Mouse (Mus musculus): ENCODE data around the gene Tlr7. TPM values are rescaled to one million over a fixed set of nuclear protein-coding genes. Genes with fewer than 3 reads are reported as not detected.

Gene Tlr7
- total and polyA plus RNA-seq, 2 experiments from 2014 or later: 0.26 to 0.88 TPM

DNA sequence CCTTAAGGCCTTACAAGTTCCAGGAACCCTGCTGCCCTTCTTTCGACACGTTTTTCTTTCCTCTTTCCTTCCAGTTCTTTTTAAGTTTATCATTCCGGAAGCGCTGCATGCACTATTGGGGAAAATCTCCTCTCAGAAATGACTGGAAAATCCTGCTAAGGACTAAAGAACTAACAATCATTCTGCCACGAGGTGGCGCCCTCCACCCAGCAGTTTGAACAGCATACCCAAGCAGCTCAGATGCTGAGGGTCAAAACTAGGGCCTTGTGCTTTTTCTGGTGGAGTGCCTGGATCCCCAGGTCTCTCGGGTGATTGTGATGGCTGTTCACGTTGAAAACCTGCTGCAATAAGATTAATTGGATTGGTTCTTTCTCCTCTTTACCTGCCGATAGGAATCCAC lies 53.4 kb downstream of the Tlr7 start:
- H3K4me1 ChIP-seq (ENCODE audit: control insufficient read depth, insufficient read depth): no peaks in the 10 kb centered on the region
- H3K4me3 ChIP-seq (ENCODE audit: low read depth, low read length): peak overlapping the region; percentile 39
- ATAC-seq (ENCODE audit: insufficient read depth, low read depth): no peak
- no peaks in the 10 kb centered on the region for H3K9me3 ChIP-seq (replicated peaks; ENCODE audit: control insufficient read depth, low read length)
- 15% methylated on average over 9 of the region's 9 CpGs for WGBS
- peak overlapping the region; percentile 45; the same call in 1 of the 2 replicates for H3K9ac ChIP-seq (replicated peaks; ENCODE audit: low read depth, low read length)
- TF ChIP-seq EP300 (IDR thresholded peaks at IDR 0.05; ENCODE audit: low read depth) (no peak), CTCF (IDR thresholded peaks at IDR 0.05; ENCODE audit: low read depth) (peak; percentile 70)
- no peak overlapping the region for H3K27ac ChIP-seq (ENCODE audit: low read depth)
- H3K27me3 ChIP-seq (ENCODE audit: control insufficient read depth, insufficient read depth, low read length): no peaks in the 10 kb centered on the region
- H3K36me3 ChIP-seq (replicated peaks; ENCODE audit: control insufficient read depth, insufficient read depth, low read length): no peaks in the 10 kb centered on the region
- H3K4me2 ChIP-seq (ENCODE audit: low read depth, low read length): peak overlapping the region; percentile 65
- DNase-seq (ENCODE audit: low spot score): peak; percentile 24

DNA sequence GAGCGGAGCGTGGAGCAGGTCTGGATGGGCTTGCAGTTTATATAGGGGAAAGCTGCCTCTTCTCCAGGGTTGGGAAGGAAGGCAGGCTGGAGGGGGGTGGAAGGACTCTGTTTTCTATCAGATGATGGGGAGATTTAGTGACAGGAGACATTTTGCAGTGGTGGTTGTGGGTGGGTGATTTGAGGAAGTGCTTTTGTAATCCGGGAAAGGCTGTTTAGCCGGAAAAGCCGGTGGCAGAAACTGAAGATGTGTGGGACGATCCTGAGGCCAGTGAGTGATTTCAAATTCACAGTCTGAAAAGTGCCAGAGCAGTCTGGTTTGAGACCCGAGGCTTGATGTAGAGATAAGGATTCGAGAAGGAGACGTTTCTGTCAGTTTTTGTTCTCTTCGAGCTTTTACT lies 53.8 kb downstream of the Tlr7 start:
- H3K27ac ChIP-seq (ENCODE audit: low read depth): no peak overlapping the region
- H3K4me2 ChIP-seq (ENCODE audit: low read depth, low read length): peak overlapping the region; percentile 65
- TF ChIP-seq EP300 (IDR thresholded peaks at IDR 0.05; ENCODE audit: low read depth): no peak
- TF ChIP-seq CTCF (IDR thresholded peaks at IDR 0.05; ENCODE audit: low read depth): no peak
- ATAC-seq (ENCODE audit: insufficient read depth, low read depth) (no peak), DNase-seq (ENCODE audit: low spot score) (no peak)
- no peaks in the 10 kb centered on the region for H3K36me3 ChIP-seq (replicated peaks; ENCODE audit: control insufficient read depth, insufficient read depth, low read length)
- WGBS: 30% methylated on average over 10 of the region's 10 CpGs
- H3K27me3 ChIP-seq (ENCODE audit: control insufficient read depth, insufficient read depth, low read length): no peaks in the 10 kb centered on the region
- H3K4me3 ChIP-seq (ENCODE audit: low read depth, low read length): peak overlapping the region; percentile 39
- H3K9ac ChIP-seq (replicated peaks; ENCODE audit: low read depth, low read length): peak overlapping the region; percentile 45; the same call in 1 of the 2 replicates
- H3K4me1 ChIP-seq (ENCODE audit: control insufficient read depth, insufficient read depth): no peaks in the 10 kb centered on the region
- H3K9me3 ChIP-seq (replicated peaks; ENCODE audit: control insufficient read depth, low read length): no peaks in the 10 kb centered on the region

DNA sequence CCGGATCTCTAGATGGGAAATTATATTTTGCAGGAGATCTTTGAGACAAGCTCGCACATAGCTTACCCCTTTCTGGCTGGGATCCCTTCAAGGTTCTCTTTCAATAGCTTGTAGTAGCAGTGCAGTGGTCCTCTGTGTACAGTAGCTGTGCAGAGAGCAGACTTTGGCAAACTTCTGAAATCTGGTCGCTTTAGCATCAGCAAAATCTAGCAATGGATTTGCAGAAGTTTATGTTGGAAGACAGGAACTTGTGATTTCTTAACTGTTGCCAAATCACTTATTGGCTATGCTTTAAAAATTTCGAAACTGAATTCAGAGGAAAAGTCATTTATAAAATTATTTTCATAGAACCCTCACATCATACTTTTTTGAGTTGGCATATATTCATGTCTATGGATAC lies 66.3 kb downstream of the Tlr7 start, which contains the start of gene Tlr8:
Gene Tlr8 (minus strand): TSS at position 244 of the 400 bp plus-strand sequence.
- ATAC-seq (ENCODE audit: insufficient read depth, low read depth) (no peak), DNase-seq (ENCODE audit: low spot score) (no peak)
- H3K9me3 ChIP-seq (replicated peaks; ENCODE audit: control insufficient read depth, low read length): no peaks in the 10 kb centered on the region
- H3K27me3 ChIP-seq (ENCODE audit: control insufficient read depth, insufficient read depth, low read length): no peaks in the 10 kb centered on the region
- no peaks in the 10 kb centered on the region for H3K36me3 ChIP-seq (replicated peaks; ENCODE audit: control insufficient read depth, insufficient read depth, low read length)
- no peak for TF ChIP-seq CTCF (IDR thresholded peaks at IDR 0.05; ENCODE audit: low read depth)
- TF ChIP-seq EP300 (IDR thresholded peaks at IDR 0.05; ENCODE audit: low read depth): no peak
- H3K4me3 ChIP-seq (ENCODE audit: low read depth, low read length): no peak within 1 kb of the TSS
- H3K4me2 ChIP-seq (ENCODE audit: low read depth, low read length): no peak within 1 kb of the TSS
- no peak within 1 kb of the TSS for H3K27ac ChIP-seq (ENCODE audit: low read depth)
- WGBS: 58% methylated on average over 4 of the region's 4 CpGs
- no peak within 1 kb of the TSS for H3K9ac ChIP-seq (replicated peaks; ENCODE audit: low read depth, low read length)
- no peaks in the 10 kb centered on the region for H3K4me1 ChIP-seq (ENCODE audit: control insufficient read depth, insufficient read depth)

DNA sequence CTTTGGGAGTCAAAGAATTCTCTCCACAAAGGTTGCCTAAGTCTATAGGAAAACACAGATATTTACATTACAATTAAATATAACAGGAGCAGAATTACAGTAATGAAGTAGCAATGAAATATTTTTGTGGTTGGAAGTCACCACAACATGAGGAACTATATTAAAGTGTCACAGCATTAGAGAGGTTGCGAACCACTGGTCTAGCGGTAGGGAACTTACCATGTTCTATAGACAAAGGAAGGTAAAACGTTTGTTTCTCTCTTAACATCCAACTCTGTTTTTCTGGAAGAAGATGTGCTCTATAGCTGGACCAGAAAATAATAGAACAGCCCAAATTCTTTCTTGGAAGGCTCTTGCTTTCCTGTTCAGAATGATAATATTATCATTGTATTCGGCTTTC lies 66.8 kb downstream of the Tlr7 start:
- 71% methylated on average over 4 of the region's 4 CpGs for WGBS
- no peak overlapping the region for H3K4me3 ChIP-seq (ENCODE audit: low read depth, low read length)
- H3K36me3 ChIP-seq (replicated peaks; ENCODE audit: control insufficient read depth, insufficient read depth, low read length): no peaks in the 10 kb centered on the region
- ATAC-seq (ENCODE audit: insufficient read depth, low read depth): no peak
- no peaks in the 10 kb centered on the region for H3K4me1 ChIP-seq (ENCODE audit: control insufficient read depth, insufficient read depth)
- no peaks in the 10 kb centered on the region for H3K27me3 ChIP-seq (ENCODE audit: control insufficient read depth, insufficient read depth, low read length)
- H3K27ac ChIP-seq (ENCODE audit: low read depth): no peak overlapping the region
- no peak for DNase-seq (ENCODE audit: low spot score)
- no peak overlapping the region for H3K9ac ChIP-seq (replicated peaks; ENCODE audit: low read depth, low read length)
- no peaks in the 10 kb centered on the region for H3K9me3 ChIP-seq (replicated peaks; ENCODE audit: control insufficient read depth, low read length)
- H3K4me2 ChIP-seq (ENCODE audit: low read depth, low read length): no peak overlapping the region
- TF ChIP-seq CTCF (IDR thresholded peaks at IDR 0.05; ENCODE audit: low read depth) (no peak), EP300 (IDR thresholded peaks at IDR 0.05; ENCODE audit: low read depth) (no peak)

Other genes with a start within 250 kb of the Tlr7 start
- 495 and 525 TPM in 2 replicates for gene Tmsb4x, start 121.2 kb downstream of the Tlr7 start, total RNA-seq (2014; rRNA removed; ENCODE audit: low replicate concordance)
- gene Tmsb4x, start 121.2 kb downstream of the Tlr7 start, polyA plus RNA-seq (2015; fragmentation: Nextera tagmentation; extraction: Ambion mirVana): 2,040 and 2,137 TPM in 2 replicates
- gene Tlr8, start 66.2 kb downstream of the Tlr7 start, total RNA-seq (2014; rRNA removed; ENCODE audit: low replicate concordance): 0.19 TPM in 1 of 2 replicates, not detected in the other
- 0.16 TPM in 2 replicates for gene Tlr8, start 66.2 kb downstream of the Tlr7 start, polyA plus RNA-seq (2015; fragmentation: Nextera tagmentation; extraction: Ambion mirVana)
- gene Prps2, start 52.2 kb upstream of the Tlr7 start, total RNA-seq (2014; rRNA removed; ENCODE audit: low replicate concordance): 26.6 and 45.5 TPM in 2 replicates
- 16.6 and 17.0 TPM in 2 replicates for gene Prps2, start 52.2 kb upstream of the Tlr7 start, polyA plus RNA-seq (2015; fragmentation: Nextera tagmentation; extraction: Ambion mirVana)